Mouse (Mus musculus) erythroblast, embryonic 14.5 days (primary cell): ENCODE measurements around the gene Sparc.

ENCODE experiments used
- GATA1 ChIP-seq: IDR thresholded peaks from 2 replicates; pipeline ENCODE4 v1.6.1; 2012; ENCODE audit warnings: low read length, inconsistent platforms, mixed read lengths
- TAL1 ChIP-seq: IDR thresholded peaks from 3 replicates; pipeline ENCODE4 v1.6.1; 2012; ENCODE audit warnings: low read length, inconsistent platforms, mixed read lengths

DNA sequence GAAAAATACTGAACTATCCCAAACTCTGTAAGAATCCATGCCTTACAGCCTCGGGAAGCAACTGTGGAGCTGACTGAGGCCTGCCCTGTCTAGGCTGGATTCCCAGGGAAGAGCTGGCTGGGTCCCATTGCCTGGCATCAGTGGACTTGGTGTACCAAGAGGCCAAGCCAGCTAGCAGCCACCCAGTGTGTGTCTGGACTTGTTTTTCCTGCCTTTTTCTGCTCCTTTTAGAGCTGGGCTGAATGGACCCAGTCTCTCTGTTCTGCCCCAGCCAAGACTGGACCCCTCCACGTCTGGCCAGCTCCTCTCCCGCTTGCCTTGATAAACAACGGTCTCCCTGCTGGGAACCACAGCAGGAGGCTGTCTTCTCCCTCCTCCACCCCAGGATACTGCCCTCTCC, 15.0 kb upstream of the Sparc start:
- no peak for TF ChIP-seq TAL1
- TF ChIP-seq GATA1 = no peak
